Mouse (Mus musculus) hindbrain, embryonic 11.5 days (tissue): ENCODE measurements around the gene Pfpl. TPM values are rescaled to one million over a fixed set of nuclear protein-coding genes. Genes with fewer than 3 reads are reported as not detected.

Experiments
- ATAC-seq: fragments of 200-750 bp; cut with Nextera tagmentation; 2 replicates; pipeline ENCODE4 v1.8.0; 2017; ENCODE audit warnings: mild to moderate bottlenecking, moderate TSS enrichment, moderate library complexity; ENCODE audit not compliant: low FRiP score
- DNase-seq: peaks from one replicate; pipeline ENCODE4 v3.0.0-alpha.2; 2015; ENCODE audit warnings: low spot score
- H3K27ac ChIP-seq: fragments of 300-500 bp; sonication (generic); 2 replicates; pipeline ENCODE4 v1.5.1; 2014; ENCODE audit warnings: mild to moderate bottlenecking, low read depth, low read length
- H3K27me3 ChIP-seq: fragments of 300-500 bp; sonication (generic); 2 replicates; pipeline ENCODE4 v1.6.1; 2014; ENCODE audit warnings: mild to moderate bottlenecking, low read length, moderate library complexity, mixed read lengths; ENCODE audit not compliant: control insufficient read depth, insufficient read depth
- H3K36me3 ChIP-seq: fragments of 300-500 bp; sonication (generic); 2 replicates; pipeline ENCODE4 v1.6.1; 2014; ENCODE audit warnings: mild to moderate bottlenecking, low read length, moderate library complexity, mixed read lengths; ENCODE audit not compliant: control insufficient read depth, insufficient read depth
- H3K4me1 ChIP-seq: fragments of 300-500 bp; sonication (generic); replicated peaks from 2 replicates; pipeline ENCODE4 v1.6.1; 2014; ENCODE audit warnings: low read length, mixed read lengths; ENCODE audit not compliant: control insufficient read depth, insufficient read depth
- H3K4me2 ChIP-seq: fragments of 300-500 bp; sonication (generic); replicated peaks from 2 replicates; pipeline ENCODE4 v1.6.1; 2014; ENCODE audit warnings: mild to moderate bottlenecking, low read depth, low read length
- H3K4me3 ChIP-seq: fragments of 300-500 bp; sonication (generic); 2 replicates; pipeline ENCODE4 v1.5.1; 2014; ENCODE audit warnings: low read depth, low read length
- H3K9ac ChIP-seq: fragments of 300-500 bp; sonication (generic); 2 replicates; pipeline ENCODE4 v1.6.1; 2014; ENCODE audit warnings: low read depth, low read length
- H3K9me3 ChIP-seq: fragments of 300-500 bp; sonication (generic); 2 replicates; pipeline ENCODE4 v1.6.1; 2016; ENCODE audit warnings: low read length; ENCODE audit not compliant: control insufficient read depth
- WGBS: fragments of 180-500 bp; shearing (Covaris S2); extraction: QIAGEN DNeasy Blood & Tissue Kit; methylation state at CpG from one replicate; pipeline ENCODE4 v1.1.7; 2014; 5-methylcytosine and 5-hydroxymethylcytosine counted together
- polyA plus RNA-seq: library from polyadenylated mRNA; unstranded; fragments of >200 nt; fragmentation: Nextera tagmentation; extraction: Ambion mirVana; gene quantifications from 2 replicates; pipeline ENCODE4 v1.2.1, GENCODE M21; 2014

Pfpl gene
- polyA plus RNA-seq, 1 experiment from 2014 or later = not detected

DNA sequence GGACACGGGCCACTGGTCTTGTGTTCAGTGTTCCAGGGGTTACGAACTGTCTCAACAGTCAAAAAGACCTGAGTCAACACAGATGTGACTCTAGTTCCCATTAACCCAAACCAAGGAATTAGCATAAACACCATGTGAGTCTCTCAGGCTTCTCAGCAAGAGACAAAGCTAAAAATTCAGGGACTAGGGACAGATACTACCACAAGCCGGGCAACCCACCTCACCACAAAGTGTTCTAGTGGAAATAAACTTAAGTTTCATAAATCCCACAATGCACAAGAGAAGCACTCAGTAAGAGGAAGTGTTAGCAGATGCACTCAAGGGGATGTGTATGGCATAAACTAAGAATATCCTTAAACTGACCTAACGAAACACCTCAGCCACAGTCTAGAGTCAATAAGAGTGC lies 7.3 kb downstream of the Pfpl start:
- H3K9ac ChIP-seq = no peak overlapping the region
- H3K27me3 ChIP-seq = no peaks in the 10 kb centered on the region
- no peak overlapping the region for H3K4me2 ChIP-seq
- ATAC-seq (no peak), DNase-seq (no peak)
- no peak overlapping the region for H3K4me3 ChIP-seq
- 80% methylated on average over 4 of the region's 4 CpGs for WGBS
- H3K27ac ChIP-seq = no peak overlapping the region
- no peaks in the 10 kb centered on the region for H3K4me1 ChIP-seq
- H3K9me3 ChIP-seq = no peaks in the 10 kb centered on the region
- no peaks in the 10 kb centered on the region for H3K36me3 ChIP-seq

DNA sequence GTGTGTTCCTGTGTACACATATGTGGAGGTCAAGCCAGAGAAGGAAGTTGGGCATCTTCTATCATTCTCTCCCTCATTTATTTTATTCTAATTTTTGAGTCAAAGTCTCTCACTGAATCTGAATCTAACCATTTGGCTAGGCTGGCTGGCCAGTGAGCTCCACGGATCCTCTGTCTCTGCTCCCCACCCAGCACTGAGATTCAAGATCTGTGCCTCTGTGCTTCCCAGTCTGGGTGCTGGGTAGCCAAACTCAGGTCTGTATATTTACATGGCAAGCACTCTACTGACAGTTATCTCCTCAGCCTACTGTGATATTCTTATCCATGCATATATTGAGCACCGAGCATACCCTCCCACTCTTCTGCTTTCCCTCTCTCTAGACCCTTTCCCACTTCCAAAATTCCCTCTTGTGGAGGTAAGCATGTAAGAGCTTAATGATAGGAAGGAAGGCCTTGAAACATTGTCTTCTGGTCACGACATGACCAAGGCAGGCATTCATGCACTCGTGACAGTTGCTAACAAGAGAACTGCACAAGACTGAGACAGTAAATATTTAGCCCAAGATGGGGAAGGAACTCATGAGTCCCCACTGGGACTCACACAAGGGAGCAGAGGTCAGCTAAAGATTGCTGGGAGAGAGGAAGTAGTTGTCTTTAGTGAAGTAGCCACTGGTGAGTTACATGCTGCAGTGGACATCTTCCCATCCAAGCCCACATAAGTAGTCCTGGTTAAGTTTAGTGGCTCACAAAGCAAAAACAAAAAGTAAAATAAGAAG lies 8.2 kb downstream of the Pfpl start:
- ATAC-seq (no peak), DNase-seq (no peak)
- Histone ChIP-seq H3K27ac (no peak overlapping the region), H3K9ac (no peak overlapping the region), H3K4me1 (no peaks in the 10 kb centered on the region), H3K4me3 (no peak overlapping the region), H3K27me3 (no peaks in the 10 kb centered on the region), H3K4me2 (no peak overlapping the region), H3K9me3 (no peaks in the 10 kb centered on the region), H3K36me3 (no peaks in the 10 kb centered on the region)
- WGBS = 81% methylated on average over 4 of the region's 4 CpGs

- DNase-seq = no peak
- 67% methylated on average over 1 of the region's 1 CpGs for WGBS
- no peaks in the 10 kb centered on the region for H3K9me3 ChIP-seq
- no peaks in the 10 kb centered on the region for H3K27me3 ChIP-seq
- H3K4me2 ChIP-seq = no peak overlapping the region
- no peak for ATAC-seq
- H3K4me1 ChIP-seq = no peaks in the 10 kb centered on the region
- H3K27ac ChIP-seq = no peak overlapping the region
- H3K36me3 ChIP-seq = no peaks in the 10 kb centered on the region
- H3K9ac ChIP-seq = no peak overlapping the region
- H3K4me3 ChIP-seq = no peak overlapping the region
Measured at GRCm38 (mm10) chr19:12439581-12439980, 11.9 kb downstream of the Pfpl start.

GRCm38 (mm10) chr19:12440103-12440725 lies 12.5 kb downstream of the Pfpl start:
- no peaks in the 10 kb centered on the region for H3K27me3 ChIP-seq
- WGBS = 76% methylated on average over 5 of the region's 5 CpGs
- H3K9me3 ChIP-seq = no peaks in the 10 kb centered on the region
- H3K4me1 ChIP-seq = no peaks in the 10 kb centered on the region
- H3K36me3 ChIP-seq = no peaks in the 10 kb centered on the region
- H3K27ac ChIP-seq = no peak overlapping the region
- no peak overlapping the region for H3K4me2 ChIP-seq
- H3K9ac ChIP-seq = no peak overlapping the region
- DNase-seq = no peak
- H3K4me3 ChIP-seq = no peak overlapping the region
- no peak for ATAC-seq

DNA sequence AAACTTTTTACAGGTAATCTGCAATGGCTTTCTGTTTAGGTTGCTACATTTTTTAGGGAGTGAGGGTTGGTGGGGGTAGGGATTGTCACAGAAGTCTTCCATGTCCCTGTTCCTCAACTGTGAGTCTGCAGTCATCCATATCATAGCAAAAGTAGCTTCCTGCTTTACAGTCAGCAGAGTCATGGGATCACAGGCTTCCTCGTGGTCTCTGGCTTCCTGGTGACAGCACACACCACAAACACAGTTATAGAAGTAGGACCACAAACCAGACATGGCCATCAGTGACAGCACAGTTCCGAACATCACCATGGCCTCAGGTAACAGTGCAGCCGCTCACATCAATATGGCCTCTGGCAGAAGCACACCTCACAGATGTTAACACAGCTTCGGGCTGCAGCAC lies 14.9 kb downstream of the Pfpl start:
- H3K4me1 ChIP-seq = no peaks in the 10 kb centered on the region
- no peaks in the 10 kb centered on the region for H3K36me3 ChIP-seq
- H3K4me3 ChIP-seq = no peak overlapping the region
- H3K9me3 ChIP-seq = no peaks in the 10 kb centered on the region
- no peak overlapping the region for H3K4me2 ChIP-seq
- no peak overlapping the region for H3K27ac ChIP-seq
- H3K9ac ChIP-seq = no peak overlapping the region
- ATAC-seq = no peak
- 83% methylated on average over 4 of the region's 4 CpGs for WGBS
- no peaks in the 10 kb centered on the region for H3K27me3 ChIP-seq
- DNase-seq = no peak

- whole genome bisulfite sequencing = 81% methylated on average over 3 of the region's 3 CpGs
- Histone ChIP-seq H3K4me2 (no peak overlapping the region), H3K27me3 (no peaks in the 10 kb centered on the region), H3K4me1 (no peaks in the 10 kb centered on the region), H3K4me3 (no peak overlapping the region), H3K27ac (no peak overlapping the region), H3K36me3 (no peaks in the 10 kb centered on the region), H3K9ac (no peak overlapping the region), H3K9me3 (no peaks in the 10 kb centered on the region)
- ATAC-seq (no peak), DNase-seq (no peak)
Measured at GRCm38 (mm10) chr19:12445014-12445413, 17.3 kb downstream of the Pfpl start.

- H3K9me3 ChIP-seq = no peaks in the 10 kb centered on the region
- H3K4me3 ChIP-seq = no peak overlapping the region
- H3K4me1 ChIP-seq = no peaks in the 10 kb centered on the region
- H3K27me3 ChIP-seq = no peaks in the 10 kb centered on the region
- H3K27ac ChIP-seq = no peak overlapping the region
- ATAC-seq (no peak), DNase-seq (no peak)
- H3K9ac ChIP-seq = no peak overlapping the region
- no peak overlapping the region for H3K4me2 ChIP-seq
- 83% methylated on average over 12 of the region's 12 CpGs for WGBS
- H3K36me3 ChIP-seq = no peaks in the 10 kb centered on the region
Measured at GRCm38 (mm10) chr19:12457401-12458066, 29.8 kb downstream of the Pfpl start.

- no peak overlapping the region for H3K9ac ChIP-seq
- H3K4me1 ChIP-seq = no peaks in the 10 kb centered on the region
- 88% methylated on average over 4 of the region's 4 CpGs for WGBS
- H3K27me3 ChIP-seq = no peaks in the 10 kb centered on the region
- ATAC-seq (no peak), DNase-seq (no peak)
- no peak overlapping the region for H3K27ac ChIP-seq
- H3K4me2 ChIP-seq = no peak overlapping the region
- no peaks in the 10 kb centered on the region for H3K9me3 ChIP-seq
- H3K4me3 ChIP-seq = no peak overlapping the region
- no peaks in the 10 kb centered on the region for H3K36me3 ChIP-seq
Measured at GRCm38 (mm10) chr19:12459516-12459915, 31.8 kb downstream of the Pfpl start.
